Mouse (Mus musculus): ENCODE measurements around the gene Mdn1.

The Mdn1 gene

DNA sequence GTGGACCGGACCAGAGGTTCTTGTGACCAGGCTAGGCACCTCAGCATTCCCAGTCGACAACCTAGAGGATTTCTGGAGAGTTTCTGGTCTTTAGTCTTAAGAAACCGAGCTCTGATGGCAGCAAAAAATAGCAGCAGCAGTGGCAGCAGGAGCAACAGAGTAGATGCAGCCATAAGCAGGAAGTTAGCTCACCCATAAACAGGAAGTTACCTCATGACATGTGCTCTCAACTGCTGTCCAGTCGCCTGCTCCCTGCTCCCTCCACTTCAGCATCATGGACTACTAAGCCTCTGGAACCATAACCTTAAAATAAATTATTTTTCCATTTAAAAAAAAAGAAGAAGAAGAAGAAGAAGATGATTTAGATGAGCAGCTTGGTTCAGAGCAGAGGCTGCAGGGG lies 132.1 kb downstream of the Mdn1 start:
- no peak for DNase-seq

DNA sequence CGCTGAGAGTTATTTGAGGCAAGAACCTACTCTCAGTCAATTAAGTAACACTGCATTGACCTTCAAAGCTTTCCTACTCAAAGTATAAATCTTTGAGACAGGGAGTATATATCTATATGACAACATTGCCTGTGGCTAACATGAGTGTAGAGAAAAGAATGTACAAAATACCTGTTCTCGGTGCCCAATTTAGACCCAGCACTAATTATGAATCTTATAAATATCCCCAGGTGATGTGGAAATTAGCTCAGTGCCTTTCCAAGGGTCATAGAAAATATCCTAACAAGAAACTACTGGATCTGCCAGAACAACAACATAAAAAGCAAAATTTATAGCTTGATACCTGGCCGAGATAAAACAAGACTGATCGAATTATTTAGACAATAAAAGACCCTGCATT lies 142.1 kb downstream of the Mdn1 start:
- no peak for DNase-seq

DNA sequence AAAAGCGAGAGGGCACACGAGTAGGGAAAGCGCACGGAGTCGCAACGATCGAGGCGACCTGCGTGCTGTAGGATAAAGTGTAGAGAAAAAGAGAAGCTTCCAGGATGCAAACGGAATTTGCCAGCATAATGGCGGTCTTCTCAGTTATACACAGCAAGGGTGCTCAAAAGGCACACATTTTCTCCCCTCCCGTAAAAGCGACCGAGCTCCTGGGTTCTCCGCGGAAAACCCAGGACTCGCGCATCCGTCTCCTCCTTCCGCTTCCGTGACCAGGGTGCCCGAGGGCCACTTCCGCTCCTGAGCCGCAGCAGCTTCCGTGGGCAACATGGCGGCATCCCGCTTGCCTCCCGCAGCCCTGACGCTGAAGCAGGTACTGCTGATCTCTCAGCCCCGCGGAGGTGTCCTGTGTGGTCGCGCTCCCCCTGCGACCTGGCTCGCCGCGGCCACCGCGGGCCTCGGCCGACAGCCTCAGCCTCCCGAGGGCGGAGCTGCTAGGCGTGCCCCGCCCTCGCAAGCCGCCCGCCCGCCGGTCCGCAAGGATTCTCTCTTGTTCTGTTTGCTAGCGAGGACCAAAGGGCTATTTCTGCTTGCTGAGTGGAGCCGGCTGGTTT lies 143.2 kb downstream of the Mdn1 start, which contains the start of gene Lyrm2:
Gene Lyrm2, plus strand, starts transcription at position 288 of the 611 bp plus-strand sequence.
- DNase-seq = peak; percentile 83

DNA sequence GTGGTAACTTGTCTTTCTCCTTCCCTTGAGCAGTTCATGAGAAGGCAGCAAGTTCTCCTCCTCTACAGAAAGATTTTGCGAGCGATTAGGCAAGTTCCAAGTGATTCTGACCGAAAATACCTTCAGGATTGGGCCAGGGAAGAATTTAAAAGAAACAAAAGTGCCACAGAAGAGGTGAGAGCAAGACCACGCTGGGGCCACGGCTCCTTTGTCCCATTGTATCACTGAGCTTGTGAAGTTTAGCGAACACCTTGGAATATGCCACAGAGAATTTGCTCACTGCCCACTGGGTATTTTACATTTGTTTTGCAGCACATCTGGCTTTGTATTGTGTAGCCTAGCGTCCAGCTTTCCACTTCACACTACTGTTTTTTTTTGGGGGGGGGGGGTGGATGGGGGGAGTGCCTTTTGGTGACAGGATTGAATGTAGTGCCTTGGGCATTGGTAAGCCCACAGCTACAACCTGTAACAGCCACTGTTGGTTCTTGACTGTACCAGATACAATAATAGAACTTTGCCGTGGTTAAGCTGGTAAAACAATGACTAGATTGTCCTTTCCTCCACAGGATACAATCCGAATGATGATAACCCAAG lies 143.8 kb downstream of the Mdn1 start:
- no peak for DNase-seq

DNA sequence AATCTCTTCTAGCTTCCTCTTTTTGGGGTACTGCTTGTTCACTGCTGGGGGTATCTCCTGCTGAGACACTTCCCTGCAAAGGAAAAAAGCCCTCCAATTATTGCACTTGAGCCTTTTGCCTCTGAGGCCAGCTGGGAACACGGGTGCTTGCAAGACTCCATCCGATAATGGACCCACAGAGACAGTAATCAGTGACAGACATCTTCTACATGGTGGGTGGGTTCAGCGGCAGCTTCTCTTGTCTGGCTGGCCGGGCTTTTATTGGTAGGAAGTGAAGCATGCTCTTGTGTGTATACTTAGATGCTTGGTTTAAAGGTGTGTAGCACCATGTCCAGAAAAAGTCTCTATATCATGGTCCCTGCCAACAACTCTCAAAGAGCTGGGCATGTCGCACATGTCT lies 160.6 kb downstream of the Mdn1 start:
- peak; percentile 18 for DNase-seq

DNA sequence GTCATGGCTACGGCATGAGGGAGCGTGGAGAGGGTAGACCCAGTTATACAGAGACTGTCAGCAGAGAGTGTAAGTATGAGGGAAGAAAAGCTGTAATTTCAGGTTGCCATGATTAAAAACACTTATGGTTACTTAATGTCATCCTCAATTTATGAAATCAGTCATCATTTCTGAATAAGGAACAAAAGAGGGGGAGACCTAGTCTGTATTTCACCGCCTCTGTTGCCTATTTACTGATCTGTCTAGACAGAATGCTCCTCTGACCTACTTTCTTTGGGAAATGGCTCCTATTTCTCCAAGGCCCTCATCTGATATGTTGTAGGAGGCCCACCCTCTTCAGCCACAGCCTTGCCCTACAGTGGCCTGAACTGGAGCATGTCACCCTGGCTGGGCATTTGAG lies 163.8 kb downstream of the Mdn1 start:
- no peak for DNase-seq

DNA sequence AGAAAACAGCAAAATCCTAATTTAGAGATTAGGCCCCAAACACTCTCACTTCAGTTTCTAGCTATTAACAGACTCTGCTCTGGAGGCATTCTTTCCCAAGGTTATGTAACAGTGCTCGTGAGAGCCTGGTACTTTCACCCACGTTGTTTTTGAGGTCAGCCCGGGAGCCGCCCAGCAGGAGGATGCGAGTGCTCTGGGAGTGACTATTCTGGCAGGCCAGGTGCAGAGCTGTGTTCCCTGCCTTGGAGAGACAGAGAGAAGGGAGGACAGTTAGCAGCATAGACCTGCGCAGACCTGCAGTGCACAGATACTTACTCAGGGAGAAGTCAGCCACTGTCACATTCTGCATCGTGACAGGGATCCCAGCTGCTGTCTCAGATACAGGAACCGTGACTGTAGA lies 167.3 kb downstream of the Mdn1 start:
- no peak for DNase-seq
